Mouse (Mus musculus): ENCODE measurements at regions not wholly inside any gene's neighbourhood (a gene's known extent, or its start where the extent isn't known, plus 50 kb on each side); places are given as distances from the start of the nearest gene placed in this dataset.

DNA sequence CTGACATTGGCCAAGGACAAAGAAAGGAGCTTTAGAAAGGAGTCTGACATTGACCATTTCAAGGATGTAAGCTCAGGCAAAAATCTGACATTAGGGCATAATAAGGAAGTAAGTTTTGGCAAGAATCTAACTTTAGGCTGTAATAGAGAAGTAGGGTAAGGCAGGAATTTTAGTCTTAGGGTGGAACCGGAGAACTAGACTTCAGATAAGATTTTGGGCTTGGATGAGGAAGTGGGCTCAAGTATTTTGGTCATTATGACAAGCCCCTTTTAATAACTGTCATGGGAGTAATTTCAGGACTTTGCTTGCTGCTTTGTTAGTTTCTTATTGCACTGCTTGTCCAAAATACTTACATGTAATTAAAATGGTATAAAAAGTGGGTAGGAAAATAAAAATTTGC is 418.9 kb downstream of the Wdr20rt start:
- DNase-seq (ENCODE audit: low spot score) (no peak), ATAC-seq (replicated peaks; ENCODE audit: insufficient number of reproducible peaks, low FRiP score, low TSS enrichment, low read depth) (no peak)
- Histone ChIP-seq H3K9ac (replicated peaks; ENCODE audit: low read length) (no peak overlapping the region), H3K27ac (replicated peaks; ENCODE audit: low read depth, low read length) (no peak overlapping the region), H3K4me2 (ENCODE audit: low read depth, low read length) (no peak overlapping the region), H3K36me3 (replicated peaks; ENCODE audit: control insufficient read depth, insufficient read depth, low read depth, low read length) (no peaks in the 10 kb centered on the region), H3K4me3 (ENCODE audit: low read depth, low read length) (no peak overlapping the region), H3K27me3 (ENCODE audit: control insufficient read depth, insufficient read depth, low read length) (no peaks in the 10 kb centered on the region), H3K9me3 (replicated peaks; ENCODE audit: control insufficient read depth, low read length) (no peaks in the 10 kb centered on the region), H3K4me1 (ENCODE audit: control insufficient read depth, insufficient read depth, low read length) (no peaks in the 10 kb centered on the region)
- WGBS, result 85% methylated on average over 1 of the region's 1 CpGs

DNA sequence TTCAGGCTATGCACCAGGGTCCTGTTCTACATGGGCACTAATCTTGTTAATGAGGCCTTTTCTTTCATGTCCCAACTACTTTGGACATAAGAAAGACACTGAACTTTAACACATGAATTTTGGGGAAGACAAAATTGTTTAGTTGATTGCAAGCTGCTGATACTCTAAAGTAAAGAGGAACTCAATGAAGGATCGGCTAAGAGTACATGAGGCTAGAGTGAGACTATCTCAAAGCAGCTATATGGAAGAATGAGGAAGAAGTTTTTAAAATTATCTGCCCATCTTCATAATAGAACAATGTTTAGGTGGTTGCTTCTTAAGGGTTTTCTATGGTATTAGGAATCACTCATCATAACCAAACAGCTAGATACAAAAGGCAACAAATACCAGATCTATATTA is 431.5 kb downstream of the Wdr20rt start:
- DNase-seq (ENCODE audit: low spot score) (no peak), ATAC-seq (replicated peaks; ENCODE audit: insufficient number of reproducible peaks, low FRiP score, low TSS enrichment, low read depth) (no peak)
- Histone ChIP-seq H3K4me2 (ENCODE audit: low read depth, low read length) (no peak overlapping the region), H3K4me1 (ENCODE audit: control insufficient read depth, insufficient read depth, low read length) (no peaks in the 10 kb centered on the region), H3K27me3 (ENCODE audit: control insufficient read depth, insufficient read depth, low read length) (no peaks in the 10 kb centered on the region), H3K9me3 (replicated peaks; ENCODE audit: control insufficient read depth, low read length) (no peaks in the 10 kb centered on the region), H3K4me3 (ENCODE audit: low read depth, low read length) (no peak overlapping the region), H3K9ac (replicated peaks; ENCODE audit: low read length) (no peak overlapping the region), H3K27ac (replicated peaks; ENCODE audit: low read depth, low read length) (no peak overlapping the region), H3K36me3 (replicated peaks; ENCODE audit: control insufficient read depth, insufficient read depth, low read depth, low read length) (no peaks in the 10 kb centered on the region)
- WGBS, result 93% methylated on average over 1 of the region's 1 CpGs

DNA sequence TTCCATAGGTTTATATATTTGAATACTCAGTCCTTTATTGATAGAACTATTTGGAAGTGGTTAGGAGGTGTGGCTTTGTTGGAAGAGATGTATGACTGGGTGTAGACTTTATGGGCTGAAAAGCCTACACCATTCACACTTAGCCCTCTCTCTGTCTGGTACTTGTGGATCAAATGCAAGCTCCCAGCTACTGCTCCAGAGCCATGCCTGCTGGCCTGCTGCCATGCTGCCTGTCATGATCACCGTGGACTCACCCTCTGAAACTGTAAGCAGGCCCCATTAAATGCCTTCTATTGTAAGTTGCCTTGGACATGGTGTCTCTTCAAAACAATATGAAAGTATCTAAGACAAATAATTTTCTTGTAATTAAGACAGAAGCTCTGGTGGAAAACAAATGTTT is 446.4 kb downstream of the Wdr20rt start:
- no peak overlapping the region for H3K4me2 ChIP-seq (ENCODE audit: low read depth, low read length)
- H3K4me3 ChIP-seq (ENCODE audit: low read depth, low read length), result no peak overlapping the region
- no peaks in the 10 kb centered on the region for H3K36me3 ChIP-seq (replicated peaks; ENCODE audit: control insufficient read depth, insufficient read depth, low read depth, low read length)
- H3K9ac ChIP-seq (replicated peaks; ENCODE audit: low read length), result no peak overlapping the region
- 89% methylated on average over 1 of the region's 1 CpGs for WGBS
- H3K27ac ChIP-seq (replicated peaks; ENCODE audit: low read depth, low read length), result no peak overlapping the region
- ATAC-seq (replicated peaks; ENCODE audit: insufficient number of reproducible peaks, low FRiP score, low TSS enrichment, low read depth) (no peak), DNase-seq (ENCODE audit: low spot score) (no peak)
- H3K4me1 ChIP-seq (ENCODE audit: control insufficient read depth, insufficient read depth, low read length), result no peaks in the 10 kb centered on the region
- no peaks in the 10 kb centered on the region for H3K9me3 ChIP-seq (replicated peaks; ENCODE audit: control insufficient read depth, low read length)
- H3K27me3 ChIP-seq (ENCODE audit: control insufficient read depth, insufficient read depth, low read length), result no peaks in the 10 kb centered on the region

DNA sequence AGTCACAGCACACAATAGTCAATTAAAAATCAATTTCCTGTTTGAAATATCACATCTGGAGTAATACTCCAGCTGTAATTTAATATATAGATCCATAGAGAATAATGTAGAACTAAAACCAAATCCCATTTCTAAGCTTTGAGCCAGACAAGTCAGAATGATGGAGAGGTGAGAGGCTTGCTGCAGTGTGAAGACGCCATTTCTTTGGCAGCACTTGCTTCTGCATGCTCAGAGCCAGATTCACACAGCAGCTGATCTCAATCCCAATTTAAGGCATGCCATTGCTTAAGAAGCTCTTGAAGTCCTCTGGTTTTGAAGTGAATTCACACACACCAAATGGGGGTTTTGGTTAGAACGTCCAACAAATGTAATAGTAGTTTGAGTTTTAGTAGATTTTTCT is 447.9 kb downstream of the Wdr20rt start:
- DNase-seq (ENCODE audit: low spot score) (no peak), ATAC-seq (replicated peaks; ENCODE audit: insufficient number of reproducible peaks, low FRiP score, low TSS enrichment, low read depth) (no peak)
- WGBS, result 91% methylated on average over 2 of the region's 2 CpGs
- Histone ChIP-seq H3K27ac (replicated peaks; ENCODE audit: low read depth, low read length) (no peak overlapping the region), H3K36me3 (replicated peaks; ENCODE audit: control insufficient read depth, insufficient read depth, low read depth, low read length) (no peaks in the 10 kb centered on the region), H3K4me1 (ENCODE audit: control insufficient read depth, insufficient read depth, low read length) (no peaks in the 10 kb centered on the region), H3K9me3 (replicated peaks; ENCODE audit: control insufficient read depth, low read length) (no peaks in the 10 kb centered on the region), H3K4me2 (ENCODE audit: low read depth, low read length) (no peak overlapping the region), H3K27me3 (ENCODE audit: control insufficient read depth, insufficient read depth, low read length) (no peaks in the 10 kb centered on the region), H3K9ac (replicated peaks; ENCODE audit: low read length) (no peak overlapping the region), H3K4me3 (ENCODE audit: low read depth, low read length) (no peak overlapping the region)

DNA sequence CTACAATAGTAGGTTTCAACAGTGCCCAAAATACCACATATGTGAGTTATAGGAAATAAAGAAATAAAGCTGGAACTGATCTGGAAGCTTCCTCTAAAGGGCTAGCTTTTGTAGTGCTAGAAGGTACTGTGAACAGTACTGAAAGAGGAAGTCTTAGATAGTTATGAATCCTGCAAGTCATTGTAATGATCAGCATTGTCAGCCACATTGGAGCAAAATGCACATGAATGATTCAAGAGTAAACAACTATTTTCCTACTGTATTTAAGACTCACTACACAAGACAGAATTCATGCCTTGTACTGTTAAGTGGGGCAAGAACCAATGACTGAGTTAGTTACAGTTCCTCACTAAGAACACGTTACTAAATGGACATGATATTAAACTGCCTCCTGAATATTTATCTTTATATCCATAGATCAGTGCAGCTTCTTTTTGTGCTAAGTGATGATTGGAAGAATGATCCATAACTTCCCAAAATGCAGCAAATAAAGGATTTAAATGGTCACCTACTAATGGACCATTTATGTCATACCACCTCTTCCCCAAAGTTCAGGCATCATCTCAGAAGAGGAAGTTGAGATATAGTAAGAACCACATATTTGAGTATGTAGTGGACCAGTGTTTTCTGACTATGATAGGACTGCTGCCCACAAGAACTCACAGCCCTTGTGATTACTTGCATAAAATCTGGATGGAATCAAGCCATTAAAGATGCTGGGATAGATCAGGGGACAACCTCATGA is 449.8 kb downstream of the Wdr20rt start:
- H3K36me3 ChIP-seq (replicated peaks; ENCODE audit: control insufficient read depth, insufficient read depth, low read depth, low read length), result no peaks in the 10 kb centered on the region

DNA sequence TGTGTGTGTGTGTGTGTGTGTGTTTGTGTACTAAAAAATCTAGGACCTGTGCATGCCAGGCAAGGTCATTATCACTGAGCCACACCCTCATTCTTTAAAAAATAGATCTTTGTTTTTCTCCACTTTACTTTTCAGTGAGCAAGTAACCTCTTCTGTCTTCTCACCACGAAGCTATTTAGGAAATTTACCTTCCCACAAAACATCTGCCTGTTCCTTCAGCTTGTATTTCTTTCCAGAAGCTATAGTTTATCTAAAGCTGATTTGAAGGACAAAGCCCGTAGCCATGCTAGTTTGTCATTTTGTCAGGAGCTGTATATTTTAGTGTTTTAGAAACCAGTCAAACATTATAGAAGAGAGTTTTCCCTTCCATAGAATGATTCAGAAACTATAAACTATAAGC is 455.0 kb downstream of the Wdr20rt start:
- H3K4me1 ChIP-seq (ENCODE audit: control insufficient read depth, insufficient read depth, low read length), result no peaks in the 10 kb centered on the region
- H3K4me3 ChIP-seq (ENCODE audit: low read depth, low read length), result no peak overlapping the region
- no peak for ATAC-seq (replicated peaks; ENCODE audit: insufficient number of reproducible peaks, low FRiP score, low TSS enrichment, low read depth)
- H3K27me3 ChIP-seq (ENCODE audit: control insufficient read depth, insufficient read depth, low read length), result no peaks in the 10 kb centered on the region
- no peaks in the 10 kb centered on the region for H3K36me3 ChIP-seq (replicated peaks; ENCODE audit: control insufficient read depth, insufficient read depth, low read depth, low read length)
- no peak for DNase-seq (ENCODE audit: low spot score)
- no peak overlapping the region for H3K4me2 ChIP-seq (ENCODE audit: low read depth, low read length)
- no peak overlapping the region for H3K9ac ChIP-seq (replicated peaks; ENCODE audit: low read length)
- WGBS, result 73% methylated on average over 2 of the region's 2 CpGs
- H3K27ac ChIP-seq (replicated peaks; ENCODE audit: low read depth, low read length), result no peak overlapping the region
- H3K9me3 ChIP-seq (replicated peaks; ENCODE audit: control insufficient read depth, low read length), result no peaks in the 10 kb centered on the region

More for the DNA sequence above, 449.8 kb downstream of the Wdr20rt start:
- ATAC-seq (replicated peaks; ENCODE audit: insufficient number of reproducible peaks, low FRiP score, low TSS enrichment, low read depth) (no peak), DNase-seq (ENCODE audit: low spot score) (no peak)
- Histone ChIP-seq H3K9me3 (replicated peaks; ENCODE audit: control insufficient read depth, low read length) (no peaks in the 10 kb centered on the region), H3K4me3 (ENCODE audit: low read depth, low read length) (no peak overlapping the region), H3K4me1 (ENCODE audit: control insufficient read depth, insufficient read depth, low read length) (no peaks in the 10 kb centered on the region), H3K27me3 (ENCODE audit: control insufficient read depth, insufficient read depth, low read length) (no peaks in the 10 kb centered on the region), H3K9ac (replicated peaks; ENCODE audit: low read length) (no peak overlapping the region), H3K27ac (replicated peaks; ENCODE audit: low read depth, low read length) (no peak overlapping the region), H3K4me2 (ENCODE audit: low read depth, low read length) (no peak overlapping the region)
- 81% methylated on average over 1 of the region's 1 CpGs for WGBS

DNA sequence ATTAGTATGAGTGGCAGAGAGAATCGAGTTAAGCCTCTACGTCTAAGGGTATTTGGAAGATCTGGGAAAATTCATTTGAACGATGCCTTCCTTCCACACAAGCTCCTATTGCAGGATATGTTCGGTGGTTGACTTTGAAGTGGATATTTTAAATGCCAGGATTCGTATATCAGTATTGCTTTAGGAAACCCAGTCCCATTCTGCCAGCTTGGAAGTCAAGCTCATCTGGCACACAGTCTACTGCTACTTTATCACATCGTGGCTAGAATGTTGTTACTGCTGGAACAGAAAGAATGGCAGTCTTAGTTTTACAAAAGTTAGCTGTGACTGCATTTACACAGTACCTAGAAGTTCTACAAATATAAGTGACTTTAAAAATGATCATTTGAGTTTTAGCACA is 456.5 kb downstream of the Wdr20rt start:
- H3K36me3 ChIP-seq (replicated peaks; ENCODE audit: control insufficient read depth, insufficient read depth, low read depth, low read length), result no peaks in the 10 kb centered on the region
- no peaks in the 10 kb centered on the region for H3K9me3 ChIP-seq (replicated peaks; ENCODE audit: control insufficient read depth, low read length)
- WGBS, result 78% methylated on average over 6 of the region's 6 CpGs
- no peak overlapping the region for H3K4me2 ChIP-seq (ENCODE audit: low read depth, low read length)
- no peaks in the 10 kb centered on the region for H3K4me1 ChIP-seq (ENCODE audit: control insufficient read depth, insufficient read depth, low read length)
- no peak for ATAC-seq (replicated peaks; ENCODE audit: insufficient number of reproducible peaks, low FRiP score, low TSS enrichment, low read depth)
- no peak overlapping the region for H3K4me3 ChIP-seq (ENCODE audit: low read depth, low read length)
- no peak overlapping the region for H3K9ac ChIP-seq (replicated peaks; ENCODE audit: low read length)
- DNase-seq (ENCODE audit: low spot score), result no peak
- no peaks in the 10 kb centered on the region for H3K27me3 ChIP-seq (ENCODE audit: control insufficient read depth, insufficient read depth, low read length)
- H3K27ac ChIP-seq (replicated peaks; ENCODE audit: low read depth, low read length), result no peak overlapping the region

DNA sequence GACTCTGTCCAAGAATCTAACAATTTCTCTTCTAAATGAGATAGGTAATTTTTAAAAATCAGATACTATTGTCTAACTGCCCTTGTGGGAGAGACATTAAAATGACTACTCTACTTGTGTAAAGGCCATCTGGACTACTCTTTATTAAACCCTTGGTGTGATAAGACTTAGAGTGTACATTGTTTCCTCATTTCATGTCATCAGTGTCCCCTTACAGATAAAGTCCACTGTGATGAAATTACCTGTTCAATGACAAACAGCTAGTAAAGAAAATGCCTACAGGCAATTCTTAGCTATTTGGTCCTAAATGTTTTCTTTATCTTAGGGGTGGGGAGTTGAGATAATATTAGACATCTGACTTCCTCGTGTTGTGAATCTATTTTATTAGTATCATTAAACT is 479.7 kb downstream of the Wdr20rt start:
- Histone ChIP-seq H3K4me3 (ENCODE audit: low read depth, low read length) (no peak overlapping the region), H3K9ac (replicated peaks; ENCODE audit: low read length) (no peak overlapping the region), H3K27me3 (ENCODE audit: control insufficient read depth, insufficient read depth, low read length) (no peaks in the 10 kb centered on the region), H3K9me3 (replicated peaks; ENCODE audit: control insufficient read depth, low read length) (no peaks in the 10 kb centered on the region), H3K4me1 (ENCODE audit: control insufficient read depth, insufficient read depth, low read length) (no peaks in the 10 kb centered on the region), H3K36me3 (replicated peaks; ENCODE audit: control insufficient read depth, insufficient read depth, low read depth, low read length) (no peaks in the 10 kb centered on the region), H3K27ac (replicated peaks; ENCODE audit: low read depth, low read length) (no peak overlapping the region), H3K4me2 (ENCODE audit: low read depth, low read length) (no peak overlapping the region)
- ATAC-seq (replicated peaks; ENCODE audit: insufficient number of reproducible peaks, low FRiP score, low TSS enrichment, low read depth) (no peak), DNase-seq (ENCODE audit: low spot score) (no peak)
- WGBS, result 71% methylated on average over 1 of the region's 1 CpGs
